8 mouse cellular contexts compared by ENCODE assay signal in the genomic region with DNA sequence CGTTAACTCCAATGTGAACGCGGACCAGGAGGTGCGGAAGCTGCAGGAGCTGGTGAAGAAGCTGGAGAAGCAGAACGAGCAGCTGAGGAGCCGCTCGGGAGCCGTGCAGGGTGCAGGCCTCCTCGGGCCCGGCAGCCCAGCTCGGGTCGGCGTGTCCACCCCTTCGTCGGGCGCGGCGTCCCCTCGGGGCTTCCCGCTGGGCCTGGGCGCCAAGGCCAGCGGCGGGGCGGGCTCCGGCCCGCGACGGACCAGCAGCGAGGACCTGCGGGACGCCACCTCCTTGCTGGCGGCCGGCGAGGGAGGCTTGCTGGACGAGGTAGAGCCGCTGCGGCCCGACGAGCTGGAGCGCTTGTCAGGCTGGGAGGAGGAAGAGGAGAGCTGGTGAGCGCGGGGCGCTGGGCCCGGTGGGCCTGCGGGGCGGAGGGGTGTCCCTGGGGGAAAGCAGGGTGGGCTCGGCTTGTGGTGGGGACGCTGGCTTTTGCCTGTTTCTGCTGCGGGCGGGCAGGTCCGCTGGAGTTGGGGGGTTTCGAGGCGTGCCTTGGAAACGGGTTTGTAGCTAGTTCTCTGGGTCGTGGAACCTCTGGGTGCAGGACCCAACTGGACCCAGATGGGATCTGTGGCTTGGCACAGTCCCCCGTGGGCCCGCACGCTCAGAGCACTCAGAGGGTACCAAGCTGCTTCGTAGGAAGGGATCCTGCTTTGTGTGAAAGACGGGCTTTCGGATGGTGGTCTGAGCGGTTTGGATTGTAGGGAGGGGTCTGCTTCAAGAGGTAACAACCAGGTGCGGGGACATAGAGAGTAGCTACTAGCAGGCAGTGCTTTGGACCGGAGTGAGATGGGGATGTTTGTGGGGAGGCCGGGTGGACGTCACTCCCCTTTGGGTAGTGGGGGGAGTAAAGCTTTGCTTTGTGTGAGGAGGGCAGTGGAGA. TPM values are rescaled to one million over a fixed set of nuclear protein-coding genes. Genes with fewer than 3 reads are reported as not detected.
DNase-seq lines count a peak whose midpoint lies in the region; ATAC-seq lines count a peak whose summit lies in the region.

No protein-coding gene starts in this region.

- DNase-seq in urinary bladder, postnatal 25 days (ENCODE audit: low spot score): peak; percentile 22
- no peak for DNase-seq in urinary bladder, adult 18-20 months (ENCODE audit: low spot score in 2 of 2)
- peak; percentile 59 for DNase-seq in cerebellum, adult 9-10 months
- peak; percentile 62 for DNase-seq in gastrocnemius, postnatal 14 days
- peak; percentile 46 for DNase-seq in retina, postnatal 1 day
- no peak for DNase-seq in yolk sac, embryonic 10.5 days (ENCODE audit: low spot score)

- peak overlapping the region; percentile 99 for H3K9ac ChIP-seq in kidney, embryonic 16.5 days (replicated peaks; ENCODE audit: low read length)
- H3K9ac ChIP-seq in lung, embryonic 15.5 days: peak overlapping the region; percentile 100

- H3K4me3 ChIP-seq in kidney, embryonic 16.5 days (ENCODE audit: low read length): peak overlapping the region; percentile 96
- peak overlapping the region; percentile 97 for H3K4me3 ChIP-seq in lung, embryonic 15.5 days

- H3K27me3 ChIP-seq in kidney, embryonic 16.5 days (ENCODE audit: insufficient read depth, low read length): no peaks in the 10 kb centered on the region
- H3K27me3 ChIP-seq in lung, embryonic 15.5 days: no peaks in the 10 kb centered on the region

- H3K9me3 ChIP-seq in kidney, embryonic 16.5 days (ENCODE audit: low read length): no peaks in the 10 kb centered on the region
- no peaks in the 10 kb centered on the region for H3K9me3 ChIP-seq in lung, embryonic 15.5 days

- H3K4me2 ChIP-seq in kidney, embryonic 16.5 days (replicated peaks; ENCODE audit: low read depth, low read length): peak overlapping the region; percentile 87
- peak overlapping the region; percentile 82 for H3K4me2 ChIP-seq in lung, embryonic 15.5 days

- H3K27ac ChIP-seq in kidney, embryonic 16.5 days (ENCODE audit: low read length): peak overlapping the region; percentile 99
- peak overlapping the region; percentile 96 for H3K27ac ChIP-seq in lung, embryonic 15.5 days

- no peaks in the 10 kb centered on the region for H3K36me3 ChIP-seq in kidney, embryonic 16.5 days (ENCODE audit: insufficient read depth, low read length)
- H3K36me3 ChIP-seq in lung, embryonic 15.5 days: no peaks in the 10 kb centered on the region

- H3K4me1 ChIP-seq in kidney, embryonic 16.5 days (ENCODE audit: insufficient read depth, low read length): peaks cover 28% of the 10 kb centered on the region
- peaks cover 33% of the 10 kb centered on the region for H3K4me1 ChIP-seq in lung, embryonic 15.5 days

- peak; percentile 52 for ATAC-seq in kidney, embryonic 16.5 days (ENCODE audit: low FRiP score, low TSS enrichment)
- ATAC-seq in lung, embryonic 15.5 days (ENCODE audit: borderline replicate concordance, extremely low read depth, low FRiP score, low TSS enrichment): peak; percentile 43

- WGBS in kidney, embryonic 16.5 days: under 1% methylated on average over 60 of the region's 66 CpGs
- under 1% methylated on average over 65 of the region's 66 CpGs for WGBS in lung, embryonic 15.5 days

- intact Hi-C loops in gastrocnemius, postnatal 14 days (cut with DNase I; ENCODE audit: low total_unique reads): no loop called here

RNA-seq across cellular contexts. Expression of gene Slain2, which starts 0.8 kb away (rescaled TPM):
- 10 to 100 TPM; 76.2 to 79.5 TPM for total RNA-seq in gastrocnemius, postnatal 14 days (2021)
- polyA plus RNA-seq in kidney, embryonic 16.5 days (2015; fragmentation: Nextera tagmentation; extraction: Ambion mirVana): 11.8 and 12.6 TPM in 2 replicates
- polyA plus RNA-seq in lung, embryonic 15.5 days (2015; fragmentation: Nextera tagmentation; extraction: Ambion mirVana): 14.4 and 15.8 TPM in 2 replicates

RNA-seq across cellular contexts. Expression of gene Tec, which starts 46.6 kb away (rescaled TPM):
- total RNA-seq in gastrocnemius, postnatal 14 days (2021): 1 to 10 TPM; 2.0 to 2.4 TPM
- 11.2 and 12.1 TPM in 2 replicates for polyA plus RNA-seq in kidney, embryonic 16.5 days (2015; fragmentation: Nextera tagmentation; extraction: Ambion mirVana)
- polyA plus RNA-seq in lung, embryonic 15.5 days (2015; fragmentation: Nextera tagmentation; extraction: Ambion mirVana): 4.4 and 4.6 TPM in 2 replicates

RNA-seq across cellular contexts. Expression of gene Gm10135, which starts 59.6 kb away (rescaled TPM):
- not detected for total RNA-seq in gastrocnemius, postnatal 14 days (2021)
- polyA plus RNA-seq in kidney, embryonic 16.5 days (2015; fragmentation: Nextera tagmentation; extraction: Ambion mirVana): not detected in 2 replicates
- not detected in 2 replicates for polyA plus RNA-seq in lung, embryonic 15.5 days (2015; fragmentation: Nextera tagmentation; extraction: Ambion mirVana)

Comparison
In these comparisons a context has a peak if more than half of its experiments do, and no peak if none do; other contexts are left out.
1. DNase-seq: peak in urinary bladder, postnatal 25 days (single experiment), cerebellum, adult 9-10 months (single experiment), gastrocnemius, postnatal 14 days (single experiment) and retina, postnatal 1 day (single experiment); none in urinary bladder, adult 18-20 months (0 of 2) and yolk sac, embryonic 10.5 days (single experiment).